Mouse (Mus musculus): Measurements from ENCODE around the gene Cyp1b1.

Cyp1b1 gene

DNA sequence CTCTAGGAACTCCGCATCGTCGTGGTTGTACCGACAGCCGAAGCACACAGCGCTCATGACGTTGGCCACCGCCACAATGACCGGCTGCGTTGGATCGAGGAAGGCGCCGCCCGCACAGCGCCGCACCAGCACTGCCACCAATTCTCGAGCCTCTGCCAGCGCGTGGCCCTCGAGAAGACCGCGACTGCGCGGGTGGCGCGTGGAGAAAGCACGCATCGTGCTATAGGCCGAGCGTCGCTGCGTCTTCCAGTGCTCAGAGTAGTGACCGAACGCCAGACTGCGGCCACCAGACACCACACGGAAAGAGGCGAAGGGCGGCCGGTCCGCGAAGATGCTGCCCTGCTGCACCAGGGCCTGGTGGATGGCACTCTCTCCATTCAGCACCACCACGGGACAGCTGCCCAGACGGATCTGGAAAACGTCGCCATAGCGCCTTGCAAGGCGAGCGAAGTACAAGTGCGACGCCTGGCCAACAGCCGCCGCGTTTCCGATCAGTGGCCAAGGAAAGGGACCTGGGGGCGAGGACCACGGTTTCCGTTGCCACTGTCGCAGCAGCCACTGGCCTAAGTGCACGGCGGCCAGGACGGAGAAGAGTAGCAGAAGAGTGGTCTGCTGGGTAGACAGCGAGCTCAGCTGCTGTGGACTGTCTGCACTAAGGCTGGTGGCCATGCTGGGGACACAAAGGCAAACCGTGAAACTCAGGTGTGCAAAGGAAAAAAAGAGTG is 1.1 kb downstream of the Cyp1b1 start:
- DNase-seq (ENCODE audit: low read depth): peak; percentile 6

DNA sequence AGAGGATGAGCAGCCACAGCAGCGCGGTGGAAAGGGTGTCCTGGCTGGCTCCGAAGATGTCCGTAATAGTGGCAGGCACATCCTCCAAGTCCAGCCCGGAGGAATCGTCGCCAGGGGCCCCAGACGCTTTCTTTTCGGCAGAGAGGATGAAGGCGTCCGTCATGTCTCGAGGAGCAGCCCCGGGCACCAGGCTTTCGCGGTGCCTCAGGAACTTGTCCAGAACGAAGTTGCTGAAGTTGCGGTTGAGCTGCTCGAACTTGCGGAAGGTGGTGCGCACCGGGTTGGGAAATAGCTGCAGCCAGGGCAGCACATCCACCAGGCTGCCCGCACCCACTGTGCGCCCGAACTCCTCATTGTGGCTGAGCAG is 1.6 kb downstream of the Cyp1b1 start:
- DNase-seq (ENCODE audit: low read depth): no peak

DNA sequence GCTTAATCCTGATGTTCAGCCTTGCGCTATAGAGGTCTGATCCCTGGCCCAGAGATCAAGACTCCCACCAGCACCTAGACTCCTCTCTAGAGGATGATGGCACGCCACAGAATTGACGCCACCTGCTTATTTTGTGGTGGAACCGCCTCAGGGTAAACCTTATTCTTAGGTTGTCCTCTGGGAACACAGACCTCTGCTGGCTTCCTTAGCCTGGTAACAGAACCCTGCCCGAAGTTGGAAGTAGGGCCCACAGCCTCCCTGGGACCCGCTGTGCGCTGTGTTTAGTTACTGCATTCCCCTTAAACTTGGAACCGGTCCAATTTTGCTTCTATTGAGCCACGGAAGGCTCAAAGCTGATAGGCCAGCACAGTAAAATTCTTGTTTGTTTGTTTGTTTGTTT is 2.3 kb downstream of the Cyp1b1 start:
- DNase-seq (ENCODE audit: low read depth): no peak

DNA sequence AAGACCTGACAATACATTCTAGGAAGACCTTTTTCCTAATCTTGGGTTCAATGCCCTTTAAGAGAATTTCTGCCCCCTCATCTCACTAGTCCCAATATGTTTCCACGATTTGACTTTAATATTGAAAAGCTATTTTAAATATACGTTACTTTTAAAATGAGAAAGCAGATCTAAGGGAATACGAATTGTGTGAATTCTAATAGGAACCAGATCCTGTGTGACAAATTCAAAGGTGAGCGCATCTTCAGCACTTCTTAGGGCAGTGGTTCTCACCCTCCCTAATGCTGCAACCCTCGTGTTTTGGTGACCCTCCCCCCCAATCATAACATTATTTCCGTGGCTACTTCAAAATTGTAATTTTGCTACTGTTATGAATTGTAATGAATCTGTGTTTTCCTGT is 2.9 kb downstream of the Cyp1b1 start:
- DNase-seq (ENCODE audit: low read depth): no peak

DNA sequence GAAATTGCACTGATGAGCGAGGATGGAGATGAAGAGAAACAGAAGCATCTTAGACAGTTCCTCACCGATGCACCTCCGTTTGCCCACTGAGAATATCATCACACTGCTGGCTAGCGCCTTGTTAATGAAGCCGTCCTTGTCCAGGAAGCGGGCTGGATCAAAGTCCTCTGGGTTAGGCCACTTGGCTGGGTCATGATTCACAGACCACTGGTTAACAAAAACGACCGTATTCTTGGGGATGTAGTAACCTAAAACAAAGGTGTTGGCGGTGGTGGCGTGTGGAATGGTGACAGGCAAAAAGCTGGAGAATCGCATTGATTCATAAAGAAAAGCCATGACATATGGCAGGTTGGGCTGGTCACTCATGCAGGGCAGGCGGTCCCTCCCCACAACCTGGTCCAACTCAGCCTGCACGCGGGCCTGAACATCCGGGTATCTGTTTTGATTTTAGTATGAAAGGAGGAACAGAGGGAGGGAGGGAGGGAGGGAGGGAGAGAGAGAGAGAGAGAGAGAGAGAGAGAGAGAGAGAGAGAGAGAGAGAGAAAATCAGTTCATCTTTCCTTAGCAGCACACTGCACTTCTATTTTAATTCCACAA is 4.5 kb downstream of the Cyp1b1 start:
- no peak for DNase-seq (ENCODE audit: low read depth)

DNA sequence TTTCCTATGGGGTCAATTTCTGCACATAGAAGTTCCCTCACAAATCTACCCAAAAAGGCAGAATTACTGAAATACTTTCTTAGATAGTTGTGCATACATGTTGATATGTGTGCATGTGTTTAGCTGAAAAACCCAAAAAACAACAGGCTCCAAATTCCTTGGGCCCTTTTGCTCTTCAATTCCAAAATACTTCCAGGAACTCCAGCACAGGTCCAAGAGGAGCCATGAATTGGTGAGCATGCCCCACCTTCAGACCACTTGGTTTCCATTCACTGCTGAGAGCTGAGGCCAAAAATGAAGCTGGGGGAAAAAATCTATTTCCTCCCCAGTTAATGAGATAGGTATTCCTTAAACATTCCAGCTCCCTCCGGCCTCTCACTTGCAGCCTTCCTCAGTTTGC is 5.1 kb downstream of the Cyp1b1 start:
- no peak for DNase-seq (ENCODE audit: low read depth)

DNA sequence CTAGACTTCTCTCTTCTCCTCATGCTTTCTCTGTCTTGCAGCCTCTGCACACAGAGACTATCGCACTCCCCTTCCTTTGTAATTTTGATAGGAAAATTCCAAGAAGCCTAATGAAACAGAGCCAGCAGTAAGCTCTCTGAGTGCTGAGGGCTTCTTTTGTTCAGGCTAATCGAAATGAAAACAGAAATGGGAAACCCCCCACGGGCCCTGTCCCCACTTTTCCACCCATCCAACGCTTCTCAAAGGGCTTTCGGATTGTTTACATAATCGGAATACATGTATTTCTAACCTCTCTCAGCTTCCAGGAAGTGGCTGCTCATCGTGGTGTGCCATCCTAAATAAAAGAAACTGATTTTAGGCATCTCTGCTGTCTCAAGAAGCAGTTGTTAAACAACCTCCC is 6.7 kb downstream of the Cyp1b1 start:
- no peak for DNase-seq (ENCODE audit: low read depth)

DNA sequence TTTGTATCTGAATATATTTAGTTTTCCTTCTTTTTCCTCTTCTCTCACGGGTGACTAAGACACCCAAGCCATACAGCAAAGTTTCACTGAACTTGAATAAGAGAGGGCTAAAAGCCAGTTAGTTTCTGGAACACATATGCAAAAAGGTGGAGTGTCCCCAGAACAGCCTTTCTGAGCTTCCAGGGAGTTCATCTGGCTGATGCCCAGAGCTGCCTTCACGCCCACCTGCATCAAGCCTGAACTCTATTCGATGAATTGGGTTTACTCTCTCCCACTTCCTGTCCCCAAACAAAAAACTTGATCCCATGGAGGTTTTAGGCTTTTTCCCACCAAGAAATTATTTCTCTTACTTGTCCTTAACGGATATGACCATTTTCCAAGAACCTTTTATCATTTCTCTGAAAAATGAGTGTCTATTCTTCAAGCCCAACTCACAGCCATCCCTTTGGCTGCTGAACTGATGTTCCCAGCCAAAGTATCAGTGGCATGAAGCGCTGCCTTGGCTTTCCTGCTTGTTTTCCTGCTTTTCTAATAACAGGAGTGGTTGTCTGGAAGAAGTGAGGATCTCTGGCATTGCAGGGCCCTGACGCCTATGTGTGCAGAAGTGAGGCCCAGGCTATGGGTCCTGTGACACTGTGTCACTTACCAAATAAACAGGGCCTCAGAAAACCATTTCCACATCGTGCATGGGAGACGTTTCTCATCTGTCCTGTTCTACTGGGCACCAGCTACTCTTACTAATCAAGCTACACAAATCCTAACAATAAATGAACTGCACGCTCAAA is 9.0 kb downstream of the Cyp1b1 start:
- DNase-seq (ENCODE audit: low read depth): no peak

DNA sequence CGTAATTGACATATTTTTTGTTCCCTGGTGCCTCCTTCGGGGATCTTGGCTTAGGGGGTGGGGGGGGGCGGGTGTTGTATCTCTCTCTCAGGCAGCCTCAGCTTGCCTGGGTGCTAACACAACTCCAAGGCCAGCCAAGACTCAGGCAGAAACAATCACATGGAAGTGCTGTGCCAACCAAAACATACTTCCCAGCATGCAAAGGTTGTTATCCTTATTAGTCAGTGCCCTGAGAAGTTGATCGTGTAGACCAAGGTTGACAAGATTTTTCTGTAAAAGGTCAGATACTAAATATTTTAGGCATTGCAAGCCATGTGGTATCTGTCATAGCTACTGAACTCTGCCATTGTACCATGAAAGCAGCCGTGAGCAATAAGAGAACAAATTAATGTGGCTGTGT is 14.0 kb downstream of the Cyp1b1 start:
- no peak for DNase-seq (ENCODE audit: low read depth)

DNA sequence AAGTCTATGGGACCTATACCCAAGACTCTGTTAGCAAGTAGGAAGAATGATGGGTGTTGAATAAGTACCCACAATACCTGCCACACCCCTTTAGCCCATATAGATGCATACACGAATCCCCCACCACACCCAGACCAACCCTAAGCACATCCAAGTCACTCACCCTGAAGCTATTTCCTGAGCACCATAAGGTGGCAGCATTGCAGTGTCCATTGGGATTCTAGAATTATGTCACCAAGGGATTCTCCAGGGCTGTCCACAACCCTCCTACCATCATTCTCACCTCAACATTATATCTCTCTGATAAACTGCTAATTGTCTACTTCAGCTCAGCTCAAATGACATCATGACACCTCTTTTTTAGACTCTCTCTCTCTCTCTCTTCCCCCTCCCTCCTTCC is 15.7 kb downstream of the Cyp1b1 start:
- DNase-seq (ENCODE audit: low read depth): peak; percentile 2

DNA sequence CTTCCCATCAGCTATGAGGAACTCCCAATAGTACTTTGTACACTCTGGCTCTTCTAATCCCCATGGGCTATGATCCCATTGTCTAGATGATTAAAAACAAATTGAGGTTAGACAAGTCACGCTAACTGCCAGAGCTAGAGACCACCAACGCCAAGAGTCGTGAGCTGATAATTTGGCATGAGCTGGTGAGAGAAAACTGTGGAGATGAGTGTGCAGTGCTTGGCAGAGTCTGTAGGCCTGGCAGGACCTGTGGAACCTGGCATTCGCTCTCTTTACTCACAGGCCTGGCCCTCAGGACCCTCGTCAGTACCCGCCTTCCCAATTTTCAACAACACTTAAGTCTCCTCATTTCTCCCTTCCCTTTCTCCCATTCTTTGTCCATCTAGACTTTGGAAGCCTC is 19.3 kb downstream of the Cyp1b1 start:
- DNase-seq (ENCODE audit: low read depth): no peak

DNA sequence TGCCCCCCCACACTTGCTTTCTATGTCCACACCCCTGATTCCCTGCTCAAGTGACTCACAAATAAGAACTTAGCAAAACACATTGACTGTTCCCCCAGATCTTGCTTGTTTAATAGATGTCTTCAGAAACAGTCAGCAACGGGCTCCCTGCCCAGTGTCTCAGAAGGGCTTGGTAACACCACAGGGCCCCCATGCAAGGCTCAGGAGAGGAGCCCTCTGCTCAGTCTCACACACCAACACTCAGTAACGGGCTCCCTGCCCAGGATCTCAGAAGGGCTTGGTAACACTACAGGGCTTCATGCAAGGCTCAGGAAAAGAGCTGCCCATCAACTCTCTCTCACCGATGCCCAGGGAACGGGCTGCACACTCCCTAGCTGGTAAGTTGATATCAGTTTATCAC is 19.8 kb downstream of the Cyp1b1 start:
- DNase-seq (ENCODE audit: low read depth): no peak

DNA sequence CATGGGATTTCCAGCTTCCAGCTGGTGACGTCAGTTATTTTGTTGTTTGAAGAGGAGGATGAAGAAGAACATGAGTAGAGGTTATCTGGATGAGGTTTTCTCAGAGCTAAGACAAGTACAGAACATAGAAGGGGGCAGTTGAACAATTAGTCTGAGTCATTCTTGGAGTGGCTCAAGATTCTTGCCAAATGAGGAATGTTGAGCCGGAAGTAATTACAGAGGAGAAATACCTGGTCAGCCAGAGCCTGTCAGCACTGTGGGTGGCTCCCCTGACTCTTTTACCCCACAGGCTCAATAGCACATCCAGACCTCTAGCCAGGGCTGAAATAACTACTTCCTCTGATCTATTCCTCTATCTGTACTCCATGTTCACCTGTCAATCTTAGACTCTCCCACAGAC is 44.0 kb downstream of the Cyp1b1 start:
- DNase-seq (ENCODE audit: low read depth): no peak

DNA sequence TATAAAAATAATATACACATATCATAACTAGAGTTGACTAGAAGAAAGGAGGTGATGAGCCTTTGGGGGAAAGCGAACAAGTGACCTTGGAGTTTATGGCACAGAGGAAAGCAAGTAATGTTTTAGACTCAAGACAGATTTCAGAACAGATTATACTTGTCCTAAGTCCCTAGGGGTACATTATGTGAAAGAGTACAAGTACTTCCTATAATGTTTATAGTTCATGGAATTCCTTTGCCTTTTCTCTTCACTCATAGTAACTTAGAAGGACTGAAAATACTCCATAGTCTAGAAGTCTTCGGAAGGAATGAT is 50.8 kb downstream of the Cyp1b1 start:
- DNase-seq (ENCODE audit: low read depth): no peak

DNA sequence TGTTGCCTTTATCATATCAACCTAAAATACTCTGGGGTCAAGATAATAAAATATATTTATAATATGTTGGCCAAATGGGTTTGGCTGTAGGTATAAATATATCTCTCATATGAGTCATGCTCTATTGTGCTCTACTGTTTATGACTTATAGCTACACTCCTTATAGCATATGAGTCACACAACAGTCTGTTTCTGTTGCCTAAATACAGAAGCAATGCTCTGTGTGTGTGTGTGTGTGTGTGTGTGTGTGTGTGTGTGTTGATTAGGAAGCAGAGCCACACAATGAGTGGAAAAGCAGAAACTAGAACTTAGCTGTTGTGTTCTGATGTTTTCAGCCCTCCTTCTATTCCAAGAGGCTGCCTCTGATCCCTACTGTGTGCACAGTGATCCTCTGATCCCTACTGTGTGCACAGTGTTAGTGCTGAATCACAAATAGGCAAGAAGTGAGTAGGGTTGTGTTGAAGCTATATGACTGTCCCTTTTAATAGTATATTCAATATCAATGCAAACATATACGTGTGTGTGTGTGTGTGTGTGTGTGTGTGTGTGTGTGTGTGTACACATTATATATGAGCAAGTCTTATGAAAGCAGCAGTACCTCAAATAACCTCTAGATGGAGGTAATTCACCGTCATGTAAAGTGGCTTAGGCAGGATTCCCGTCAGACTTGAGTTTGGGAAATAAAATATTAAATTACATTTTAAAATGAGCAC is 51.3 kb downstream of the Cyp1b1 start:
- DNase-seq (ENCODE audit: low read depth): peak; percentile 67

DNA sequence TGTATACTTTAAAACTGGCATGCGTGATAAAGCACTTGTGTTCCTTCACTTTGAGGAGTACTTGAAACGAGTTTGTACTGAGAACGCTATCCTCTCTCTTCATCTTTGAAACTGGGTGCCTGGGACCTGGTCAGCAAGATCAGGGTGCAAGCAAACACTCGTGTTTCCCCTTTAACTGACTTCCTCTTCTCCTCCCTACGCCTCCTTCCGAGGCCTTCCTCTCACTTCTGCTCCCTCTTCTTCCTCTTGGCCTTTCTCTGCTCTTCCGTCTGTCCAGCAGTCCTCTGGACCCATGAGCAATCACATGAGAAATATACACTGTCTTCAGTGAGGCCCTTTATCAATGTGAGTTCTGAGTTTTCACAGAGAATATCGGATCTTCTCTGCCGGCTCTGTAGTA is 53.0 kb downstream of the Cyp1b1 start:
- no peak for DNase-seq (ENCODE audit: low read depth)

DNA sequence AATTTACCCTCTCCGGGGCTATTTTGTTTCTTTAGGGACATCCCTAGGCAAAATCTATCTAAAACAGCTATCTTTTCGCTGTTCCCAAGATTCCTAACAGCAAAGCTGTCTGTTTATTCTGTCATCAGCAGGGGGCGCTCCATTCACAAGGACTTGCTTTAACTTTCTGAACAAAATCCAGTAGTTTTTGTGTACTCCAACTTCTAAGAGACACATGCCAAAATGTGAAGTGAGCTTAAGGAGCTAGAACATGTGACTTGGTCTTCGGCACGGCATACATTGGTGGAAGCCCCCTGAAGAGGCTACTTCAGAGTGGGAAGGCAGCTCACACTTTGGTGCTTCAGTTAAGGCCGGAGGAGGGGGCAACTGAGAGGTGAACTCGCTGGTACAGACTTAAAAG is 53.5 kb downstream of the Cyp1b1 start:
- DNase-seq (ENCODE audit: low read depth): peak; percentile 73

DNA sequence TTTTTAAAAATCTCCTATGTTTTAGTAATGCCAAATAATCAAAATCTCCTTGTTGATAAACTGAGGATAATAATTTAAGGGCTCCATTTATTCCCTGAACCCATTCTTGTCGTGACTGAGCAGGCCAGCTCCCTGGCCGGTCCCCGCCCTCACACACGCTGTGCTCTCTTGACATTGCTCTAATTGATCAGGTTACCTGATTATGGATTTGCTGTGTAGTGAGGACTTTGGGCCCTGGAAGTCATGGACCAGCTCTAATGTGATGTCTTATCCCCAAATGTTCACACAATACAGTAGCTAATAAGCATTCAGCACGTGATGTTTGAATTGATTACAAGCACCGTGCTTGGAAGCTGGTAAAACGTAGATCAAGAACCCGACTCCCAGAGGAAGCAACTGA is 56.0 kb downstream of the Cyp1b1 start:
- no peak for DNase-seq (ENCODE audit: low read depth)

DNA sequence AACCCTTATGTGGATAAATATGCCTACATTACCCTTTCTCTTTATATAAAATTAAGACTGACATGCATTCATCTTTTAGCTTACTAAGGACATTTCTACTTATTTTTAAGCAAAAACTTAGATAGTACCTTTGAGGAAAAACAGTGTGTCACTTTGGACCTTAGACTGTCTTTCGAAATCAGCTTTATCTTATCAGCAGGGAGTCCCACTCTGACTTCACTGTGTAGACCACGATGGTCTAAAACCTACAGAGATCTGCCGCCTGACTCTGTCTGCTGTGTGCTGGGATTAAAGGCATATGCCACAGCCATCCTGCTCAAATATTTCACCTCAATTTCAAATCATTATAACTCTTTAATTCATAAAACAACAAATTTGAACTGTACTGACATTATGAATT is 56.4 kb downstream of the Cyp1b1 start:
- DNase-seq (ENCODE audit: low read depth): no peak

DNA sequence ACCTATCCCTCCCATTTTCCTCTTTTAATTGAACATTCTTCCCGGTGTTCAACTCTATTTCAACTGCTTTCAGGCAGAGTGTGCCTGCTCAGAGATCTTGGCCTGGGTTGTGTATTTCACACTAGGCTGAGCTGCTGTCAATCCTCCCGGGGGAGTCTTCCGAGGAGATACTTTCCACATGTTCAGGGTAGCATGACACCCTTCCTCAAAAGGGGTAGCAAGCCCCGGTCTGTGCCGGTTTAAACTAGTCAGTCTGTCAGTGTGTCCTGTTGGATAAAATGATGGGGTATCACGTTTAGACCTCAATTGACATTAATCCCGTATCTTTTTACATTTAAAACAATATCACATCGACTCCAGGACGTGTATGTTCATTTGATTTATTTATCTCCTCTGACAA is 57.1 kb downstream of the Cyp1b1 start:
- DNase-seq (ENCODE audit: low read depth): no peak

DNA sequence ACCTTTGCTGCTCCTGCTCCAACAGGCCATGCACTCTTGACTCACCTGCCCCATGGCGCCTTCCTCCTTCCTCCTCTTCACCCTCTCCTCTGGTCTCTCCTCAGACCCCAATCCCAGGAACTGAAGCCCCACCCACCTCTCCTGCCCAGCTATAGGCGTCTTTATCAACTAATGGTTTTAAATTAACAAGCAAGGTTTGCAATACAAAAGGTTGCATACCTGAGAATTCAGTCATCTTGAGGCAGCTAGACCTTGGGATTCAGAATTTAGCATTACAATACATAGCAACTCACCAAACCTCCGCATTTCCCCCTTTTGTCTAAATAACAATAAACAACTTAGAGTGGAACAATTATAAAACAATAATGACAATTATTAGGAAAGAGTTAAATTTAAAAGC is 60.7 kb downstream of the Cyp1b1 start:
- no peak for DNase-seq (ENCODE audit: low read depth)

DNA sequence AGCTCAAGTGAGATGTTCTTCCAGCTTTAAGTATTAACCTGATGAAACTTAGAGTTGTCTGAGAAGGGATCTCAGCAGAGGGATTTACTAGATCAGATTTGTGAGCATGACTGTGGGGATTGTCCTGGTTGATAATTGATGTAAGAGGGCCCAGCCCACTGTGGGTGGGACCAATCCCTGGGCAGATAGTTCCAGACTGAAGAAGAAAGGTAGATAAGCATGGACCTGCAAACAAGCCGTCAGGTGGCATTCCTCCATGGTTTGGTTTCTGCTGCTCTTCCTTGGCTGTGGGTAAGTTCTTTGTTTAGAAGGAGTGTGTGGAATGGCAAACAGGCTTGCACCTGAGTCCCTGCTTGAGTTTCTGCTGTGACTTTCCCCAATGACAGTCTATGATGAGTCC is 61.7 kb downstream of the Cyp1b1 start:
- no peak for DNase-seq (ENCODE audit: low read depth)

Data from induced T-regulatory cell, adult 2 months (primary cell).